ENCODE assay signal across 16 mouse cellular contexts in the genomic region with DNA sequence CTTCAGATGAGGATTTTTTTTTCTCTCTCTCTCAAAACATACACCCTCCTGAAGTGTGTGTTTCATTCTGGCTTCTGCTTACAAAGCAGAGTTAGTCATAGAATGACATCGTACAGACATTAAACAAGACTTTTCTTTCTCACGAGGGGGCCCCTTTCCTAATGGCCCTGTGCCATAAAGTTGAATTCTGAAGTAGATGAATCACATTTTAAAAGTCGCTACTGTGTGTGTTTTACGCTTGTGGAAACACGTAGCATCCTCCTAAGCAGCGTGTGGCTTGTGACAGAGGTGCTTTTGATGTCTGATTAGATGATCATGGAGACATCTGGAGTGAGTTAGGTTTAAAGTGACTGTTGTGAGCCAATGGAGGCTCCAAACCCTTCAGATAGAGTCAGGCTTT.
A peak's percentile ranks its signal among the peaks of the same experiment; 100 is the strongest.
DNase-seq lines count a peak whose midpoint lies in the region; ATAC-seq and TF ChIP-seq lines count a peak whose summit lies in the region.
"Had no signal": no experiment of that assay in that cellular context is flagged by ENCODE, and none has a peak within 500 bp of the region (broad histone marks: within the 10 kb centered on the region; RNA-seq: fewer than 3 reads in every experiment).

No protein-coding gene starts in this region.

- in situ Hi-C loops in Patski (cut with MboI; ENCODE audit: low pct_unique_long_range_greater_than_20kb): loop anchor here (10.0 kb wide), 1 partner anchor 609 kb away; no protein-coding TSS in a partner anchor

- no peak for TF ChIP-seq EP300 in heart, postnatal 0 days (IDR thresholded peaks at IDR 0.05; ENCODE audit: low read depth)

- POLR2A ChIA-PET in Patski (lab: Charles Lee): interaction anchor here (1.1 kb wide), 1 partner anchor 9 kb away, joined by 4 read pairs; no protein-coding TSS in a partner anchor

- H3K4me1 ChIP-seq in heart, postnatal 0 days (ENCODE audit: control insufficient read depth, insufficient read depth): no peaks in the 10 kb centered on the region
- peaks cover 12% of the 10 kb centered on the region for H3K4me1 ChIP-seq in embryonic facial prominence, embryonic 14.5 days (ENCODE audit: control insufficient read depth, insufficient read depth, low read length)
- peaks cover 9% of the 10 kb centered on the region for H3K4me1 ChIP-seq in limb, embryonic 12.5 days (replicated peaks)
- H3K4me1 ChIP-seq in kidney, adult 2 months (ENCODE audit: control insufficient read depth, insufficient read depth, low read length): no peaks in the 10 kb centered on the region

- no peak overlapping the region for H3K27ac ChIP-seq in heart, postnatal 0 days (ENCODE audit: low read depth)
- H3K27ac ChIP-seq in embryonic facial prominence, embryonic 14.5 days (replicated peaks; ENCODE audit: low read depth, low read length): no peak overlapping the region
- H3K27ac ChIP-seq in limb, embryonic 12.5 days: no peak overlapping the region
- H3K27ac ChIP-seq in kidney, adult 2 months (ENCODE audit: insufficient read depth, low read depth, low read length): no peak overlapping the region
- H3K27ac ChIP-seq: liver, embryonic 14.5 days; macrophage had no signal

- H3K4me3 ChIP-seq in heart, postnatal 0 days (ENCODE audit: low read depth, low read length): no peak overlapping the region
- no peak overlapping the region for H3K4me3 ChIP-seq in embryonic facial prominence, embryonic 14.5 days (ENCODE audit: low read depth, low read length)
- no peak overlapping the region for H3K4me3 ChIP-seq in limb, embryonic 12.5 days (replicated peaks)
- H3K4me3 ChIP-seq in kidney, adult 2 months (ENCODE audit: insufficient read depth, low read depth, low read length): no peak overlapping the region

- H3K27me3 ChIP-seq in heart, postnatal 0 days (ENCODE audit: control insufficient read depth, insufficient read depth, low read length): no peaks in the 10 kb centered on the region
- no peaks in the 10 kb centered on the region for H3K27me3 ChIP-seq in Patski
- H3K27me3 ChIP-seq in embryonic facial prominence, embryonic 14.5 days (replicated peaks; ENCODE audit: control insufficient read depth, insufficient read depth, low read length): no peaks in the 10 kb centered on the region
- H3K27me3 ChIP-seq in limb, embryonic 12.5 days: no peaks in the 10 kb centered on the region
- no peaks in the 10 kb centered on the region for H3K27me3 ChIP-seq in kidney, adult 2 months (replicated peaks; ENCODE audit: control insufficient read depth, insufficient read depth, low read length)

- TF ChIP-seq CTCF in heart, postnatal 0 days (IDR thresholded peaks at IDR 0.05; ENCODE audit: low read depth): no peak
- TF ChIP-seq CTCF in Patski (IDR thresholded peaks at IDR 0.05): no peak
- no peak for TF ChIP-seq CTCF in kidney, adult 2 months (conservative IDR thresholded peaks at IDR 0.05; ENCODE audit: insufficient read depth, insufficient read length, low read depth, low read length)

- H3K36me3 ChIP-seq in heart, postnatal 0 days (replicated peaks; ENCODE audit: control insufficient read depth, insufficient read depth, low read length): no peaks in the 10 kb centered on the region
- no peaks in the 10 kb centered on the region for H3K36me3 ChIP-seq in embryonic facial prominence, embryonic 14.5 days (ENCODE audit: control insufficient read depth, insufficient read depth, low read length)
- no peaks in the 10 kb centered on the region for H3K36me3 ChIP-seq in limb, embryonic 12.5 days
- H3K36me3 ChIP-seq in kidney, adult 2 months (ENCODE audit: control insufficient read depth, insufficient read depth, low read length): no peaks in the 10 kb centered on the region

- 42% methylated on average over 6 of the region's 6 CpGs for WGBS in heart, postnatal 0 days
- WGBS in embryonic facial prominence, embryonic 14.5 days: 11% methylated on average over 6 of the region's 6 CpGs
- WGBS in limb, embryonic 12.5 days: 6% methylated on average over 6 of the region's 6 CpGs
- WGBS in kidney, adult 2 months: 54% methylated on average over 6 of the region's 6 CpGs

- no peak for ATAC-seq in heart, postnatal 0 days (ENCODE audit: insufficient read depth, low read depth)
- peak; percentile 87 for ATAC-seq in Patski
- peak; percentile 50; the same call in 1 of the 2 replicates for ATAC-seq in embryonic facial prominence, embryonic 14.5 days (ENCODE audit: low read depth)
- ATAC-seq in limb, embryonic 12.5 days (ENCODE audit: insufficient number of reproducible peaks, insufficient read depth, low FRiP score, low TSS enrichment, low read depth): no peak
- ATAC-seq in frontal cortex, adult (ENCODE audit: low TSS enrichment): no peak

- CTCF ChIA-PET in Patski (lab: Charles Lee): interaction anchor here (0.7 to 1.9 kb wide), 2 partner anchors 27 to 915 kb away, joined by 3 to 5 read pairs; no protein-coding TSS in a partner anchor

- peak; percentile 17 for DNase-seq in heart, postnatal 0 days (ENCODE audit: low spot score)
- DNase-seq in heart, adult 18-20 months: no peak
- DNase-seq in Patski (ENCODE audit: low read depth, low spot score): peak; percentile 61
- peak; percentile 79 for DNase-seq in embryonic facial prominence, embryonic 14.5 days (ENCODE audit: low spot score)
- no peak for DNase-seq in kidney, adult 8-10 months
- no peak for DNase-seq in kidney, adult 2 months
- DNase-seq: cerebellum, postnatal 10 days; gastrocnemius, postnatal 36 days; heart, postnatal 10 days; kidney, postnatal 4 days; right cerebral cortex, postnatal 14 days; thymus, postnatal 25 days had no signal

- H3K9ac ChIP-seq in heart, postnatal 0 days (replicated peaks; ENCODE audit: low read depth, low read length): no peak overlapping the region
- no peak overlapping the region for H3K9ac ChIP-seq in embryonic facial prominence, embryonic 14.5 days (ENCODE audit: low read depth, low read length)
- H3K9ac ChIP-seq in limb, embryonic 12.5 days (replicated peaks): no peak overlapping the region
- H3K9ac ChIP-seq: liver, embryonic 14.5 days had no signal

- H3K9me3 ChIP-seq in heart, postnatal 0 days (replicated peaks; ENCODE audit: control insufficient read depth, low read length): no peaks in the 10 kb centered on the region
- no peaks in the 10 kb centered on the region for H3K9me3 ChIP-seq in embryonic facial prominence, embryonic 14.5 days (ENCODE audit: control insufficient read depth, low read length)
- no peaks in the 10 kb centered on the region for H3K9me3 ChIP-seq in limb, embryonic 12.5 days

- no peak overlapping the region for H3K4me2 ChIP-seq in heart, postnatal 0 days (ENCODE audit: low read depth, low read length)
- H3K4me2 ChIP-seq in embryonic facial prominence, embryonic 14.5 days (ENCODE audit: low read depth, low read length): peak overlapping the region; percentile 13; the same call in 1 of the 2 replicates
- peak overlapping the region; percentile 31 for H3K4me2 ChIP-seq in limb, embryonic 12.5 days

- TF ChIP-seq POLR2A in kidney, adult 2 months (IDR thresholded peaks at IDR 0.05; ENCODE audit: low read depth, low read length): no peak

Comparison
In these comparisons a context has a peak if more than half of its experiments do, and no peak if none do; other contexts are left out.
1. DNase-seq: peak in heart, postnatal 0 days (single experiment), Patski (single experiment) and embryonic facial prominence, embryonic 14.5 days (single experiment); none in heart, adult 18-20 months (0 of 2), kidney, adult 8-10 months (0 of 2) and kidney, adult 2 months (single experiment).
2. ATAC-seq: peak in Patski (single experiment) and embryonic facial prominence, embryonic 14.5 days (single experiment); none in heart, postnatal 0 days (single experiment), limb, embryonic 12.5 days (single experiment) and frontal cortex, adult (single experiment).